Mouse (Mus musculus) heart, embryonic 10.5 days (tissue): Measurements from ENCODE around the gene St3gal6. TPM values are rescaled to one million over a fixed set of nuclear protein-coding genes. Genes with fewer than 3 reads are reported as not detected.

ENCODE experiments used
- DNase-seq: peaks from one replicate; pipeline ENCODE4 v3.0.0-alpha.2; 2017; ENCODE audit warnings: low spot score
- H3K27ac ChIP-seq: fragments of 300-500 bp; sonication (generic); 2 replicates; pipeline ENCODE4 v1.5.1; 2016; ENCODE audit warnings: mild to moderate bottlenecking
- H3K27me3 ChIP-seq: fragments of 300-500 bp; sonication (generic); 2 replicates; pipeline ENCODE4 v1.6.1; 2016; ENCODE audit warnings: mild to moderate bottlenecking; ENCODE audit not compliant: poor library complexity, insufficient read depth, severe bottlenecking
- H3K36me3 ChIP-seq: fragments of 300-500 bp; sonication (generic); 2 replicates; pipeline ENCODE4 v1.6.1; 2016; ENCODE audit warnings: mild to moderate bottlenecking, moderate library complexity
- H3K4me1 ChIP-seq: fragments of 300-500 bp; sonication (generic); 2 replicates; pipeline ENCODE4 v1.6.1; 2016; ENCODE audit warnings: mild to moderate bottlenecking
- H3K4me3 ChIP-seq: fragments of 300-500 bp; sonication (generic); 2 replicates; pipeline ENCODE4 v1.5.1; 2016; ENCODE audit warnings: mild to moderate bottlenecking, moderate library complexity
- H3K9me3 ChIP-seq: fragments of 300-500 bp; sonication (generic); 2 replicates; pipeline ENCODE4 v1.6.1; 2016; ENCODE audit warnings: mild to moderate bottlenecking, moderate library complexity
- WGBS: fragments of 180-500 bp; shearing (Covaris S2); methylation state at CpG from one replicate; pipeline ENCODE4 v1.1.7; 2016; 5-methylcytosine and 5-hydroxymethylcytosine counted together
- polyA plus RNA-seq: library from polyadenylated mRNA; unstranded; fragments of >200 nt; fragmentation: Nextera tagmentation; extraction: Ambion mirVana; gene quantifications from 2 replicates; pipeline ENCODE4 v1.2.1, GENCODE M21; 2016

The St3gal6 gene
- polyA plus RNA-seq, result 22.0 and 28.5 TPM in 2 replicates

DNA sequence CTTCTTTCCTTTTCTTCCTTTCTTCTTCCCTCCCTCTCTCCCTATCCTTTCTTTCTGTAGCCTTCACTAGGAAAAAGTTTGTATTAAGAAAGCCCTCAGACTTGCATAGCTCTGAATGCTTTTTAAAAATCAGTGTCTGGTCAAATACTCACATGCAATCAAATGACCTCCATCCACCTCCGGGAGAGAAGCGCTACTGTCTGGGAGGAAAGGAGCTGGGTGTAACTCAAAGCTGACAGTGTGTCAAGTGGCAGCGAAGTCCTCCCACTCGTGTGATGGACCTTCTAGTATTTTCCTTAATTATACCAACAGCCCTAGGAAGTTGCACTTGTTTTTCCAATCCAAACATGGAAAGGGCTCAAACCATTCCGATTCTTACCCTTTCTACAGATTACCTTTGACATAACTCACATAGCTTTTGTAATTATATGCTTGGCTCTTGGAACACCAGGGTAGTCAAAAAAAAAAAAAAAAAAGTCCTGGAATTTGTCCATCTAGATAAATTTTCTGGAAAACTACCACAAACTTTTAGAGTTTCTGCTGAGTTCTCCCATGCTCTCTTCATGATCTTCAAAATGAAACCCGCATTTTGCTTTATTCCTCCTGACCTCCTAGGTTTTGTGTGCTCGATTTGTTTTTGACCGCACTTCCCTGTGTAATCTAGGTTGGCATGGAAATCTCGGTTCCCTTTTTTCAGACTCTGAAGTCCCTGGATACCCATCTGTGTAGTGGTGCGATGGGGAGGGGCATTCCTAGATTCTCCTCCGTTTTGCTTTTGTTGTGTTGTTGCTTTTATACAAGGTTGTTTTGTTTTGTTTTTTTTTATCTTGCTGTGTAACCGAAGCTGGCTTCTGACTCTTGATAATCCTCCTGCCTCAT is at the start of gene St3gal6:
Gene St3gal6 (minus strand): TSS at position 272 of the 879 bp plus-strand sequence.
- H3K4me1 ChIP-seq, result peaks cover 11% of the 10 kb centered on the region; the same call in 1 of the 2 replicates
- H3K36me3 ChIP-seq, result no peaks in the 10 kb centered on the region
- peak within 1 kb of the TSS; percentile 93 for H3K4me3 ChIP-seq
- no peaks in the 10 kb centered on the region for H3K27me3 ChIP-seq
- peak within 1 kb of the TSS; percentile 95 for H3K27ac ChIP-seq
- H3K9me3 ChIP-seq, result no peaks in the 10 kb centered on the region
- no peak for DNase-seq
- 72% methylated on average over 12 of the region's 12 CpGs for WGBS

DNA sequence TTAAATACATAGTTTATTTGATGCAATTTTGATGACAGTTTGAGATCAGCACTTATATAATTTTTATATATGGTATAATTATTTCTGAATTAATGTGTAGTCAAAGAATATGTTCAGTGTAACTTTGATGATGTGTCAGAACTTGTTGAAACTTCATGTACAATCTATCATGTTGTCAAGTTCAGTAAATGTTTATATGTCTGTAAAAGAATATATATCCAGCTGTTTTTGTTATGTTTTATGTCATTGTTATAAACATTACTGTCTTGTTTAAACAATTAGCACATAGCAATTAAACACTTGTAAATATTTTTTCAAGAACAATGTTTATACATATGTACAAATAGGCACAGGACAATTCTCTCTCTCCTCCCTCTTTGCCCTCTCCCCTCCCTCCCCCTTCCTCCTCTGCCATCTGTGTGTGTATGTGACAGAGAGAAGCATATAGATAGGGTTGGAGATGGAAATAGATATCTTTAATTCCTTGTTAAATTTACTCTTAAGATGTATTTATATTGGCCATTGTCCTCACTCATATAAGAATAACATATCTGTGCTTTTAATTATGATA is 46.7 kb upstream of the St3gal6 start:
- no peak for DNase-seq
- H3K27me3 ChIP-seq, result no peaks in the 10 kb centered on the region
- no peaks in the 10 kb centered on the region for H3K36me3 ChIP-seq
- no peaks in the 10 kb centered on the region for H3K9me3 ChIP-seq
- no peak overlapping the region for H3K4me3 ChIP-seq
- H3K27ac ChIP-seq, result no peak overlapping the region
- H3K4me1 ChIP-seq, result no peaks in the 10 kb centered on the region

DNA sequence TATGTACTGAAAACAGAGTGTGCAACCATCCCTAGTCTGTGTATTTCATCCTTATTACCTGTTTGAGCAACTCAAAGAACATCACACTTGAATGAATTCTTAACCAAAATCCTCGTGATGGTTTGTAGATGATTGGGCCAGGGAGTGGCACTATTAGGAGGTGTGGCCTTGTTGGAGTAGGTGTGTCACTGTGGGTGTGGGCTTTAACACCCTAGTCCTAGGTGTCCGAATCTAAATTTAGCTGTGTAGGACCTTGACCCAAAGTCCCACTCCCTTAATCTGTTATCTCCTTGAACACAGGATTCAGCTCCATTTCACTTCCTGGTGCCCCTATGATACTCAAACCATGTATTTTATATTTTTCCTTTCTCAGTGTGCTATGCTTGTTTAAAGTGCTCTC is 37.2 kb upstream of the St3gal6 start:
- no peaks in the 10 kb centered on the region for H3K9me3 ChIP-seq
- no peak for DNase-seq
- no peaks in the 10 kb centered on the region for H3K27me3 ChIP-seq
- no peaks in the 10 kb centered on the region for H3K4me1 ChIP-seq
- no peak overlapping the region for H3K4me3 ChIP-seq
- no peaks in the 10 kb centered on the region for H3K36me3 ChIP-seq
- WGBS, result 72% methylated on average over 2 of the region's 2 CpGs
- no peak overlapping the region for H3K27ac ChIP-seq

DNA sequence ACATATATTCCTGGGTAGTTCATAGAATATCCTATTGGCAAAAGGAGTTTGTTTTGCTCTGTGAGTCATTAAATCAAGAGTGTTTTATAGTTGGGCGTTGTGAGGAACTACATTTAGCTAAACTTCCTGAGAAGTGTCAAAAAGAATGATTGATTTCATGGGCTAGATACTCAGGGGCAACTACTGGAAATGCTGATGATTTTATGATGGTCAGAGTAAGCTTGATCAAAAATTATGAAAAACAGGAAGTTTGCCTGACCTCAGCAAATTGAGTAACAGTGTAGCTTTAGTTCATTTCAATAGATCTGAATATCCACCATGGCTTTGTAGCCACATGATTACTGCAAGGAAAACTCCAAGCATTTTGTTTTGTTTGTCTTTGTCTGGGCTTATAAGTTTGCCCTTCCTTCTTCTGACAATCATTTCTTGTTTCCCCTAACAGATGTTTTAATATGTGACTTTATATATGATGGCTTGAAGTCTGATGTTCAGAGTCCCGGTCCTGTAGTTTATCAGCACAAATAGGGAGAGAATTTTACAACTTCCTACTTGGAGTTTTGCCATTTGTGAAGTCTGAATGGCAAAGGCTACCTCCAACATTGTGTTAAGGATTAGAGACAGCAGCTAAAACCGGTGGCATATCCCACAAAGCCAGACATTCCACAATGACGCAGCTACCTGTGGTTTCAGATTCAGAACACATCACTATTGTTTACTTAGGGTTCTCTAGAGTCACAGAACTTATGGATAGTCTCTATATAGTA is 32.2 kb upstream of the St3gal6 start:
- no peaks in the 10 kb centered on the region for H3K27me3 ChIP-seq
- H3K27ac ChIP-seq, result no peak overlapping the region
- no peak for DNase-seq
- H3K9me3 ChIP-seq, result no peaks in the 10 kb centered on the region
- 68% methylated on average over 4 of the region's 4 CpGs for WGBS
- no peaks in the 10 kb centered on the region for H3K4me1 ChIP-seq
- H3K36me3 ChIP-seq, result no peaks in the 10 kb centered on the region
- no peak overlapping the region for H3K4me3 ChIP-seq

DNA sequence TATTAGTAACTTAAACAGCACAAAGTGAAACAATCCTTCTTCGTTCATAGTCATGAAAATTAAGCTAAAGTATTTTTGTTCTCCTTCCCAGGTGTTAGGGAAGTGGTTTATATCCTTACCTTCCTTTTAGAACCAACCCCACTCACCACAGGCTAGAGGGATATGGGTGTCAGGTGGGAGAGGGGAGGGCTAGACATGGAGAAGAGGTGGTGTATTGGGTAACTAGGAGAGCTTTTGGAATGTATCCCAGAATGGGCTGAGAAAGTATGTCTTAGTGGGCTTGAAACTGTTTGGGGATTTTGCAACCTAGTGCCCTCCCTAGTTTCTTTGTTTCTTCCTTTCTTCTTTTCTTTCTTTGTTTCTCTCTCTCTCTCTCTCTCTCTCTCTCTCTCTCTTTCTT is 30.6 kb upstream of the St3gal6 start:
- Histone ChIP-seq H3K4me3 (no peak overlapping the region), H3K36me3 (no peaks in the 10 kb centered on the region), H3K4me1 (no peaks in the 10 kb centered on the region), H3K9me3 (no peaks in the 10 kb centered on the region), H3K27me3 (no peaks in the 10 kb centered on the region), H3K27ac (no peak overlapping the region)
- DNase-seq, result no peak
- 68% methylated on average over 1 of the region's 1 CpGs for WGBS

DNA sequence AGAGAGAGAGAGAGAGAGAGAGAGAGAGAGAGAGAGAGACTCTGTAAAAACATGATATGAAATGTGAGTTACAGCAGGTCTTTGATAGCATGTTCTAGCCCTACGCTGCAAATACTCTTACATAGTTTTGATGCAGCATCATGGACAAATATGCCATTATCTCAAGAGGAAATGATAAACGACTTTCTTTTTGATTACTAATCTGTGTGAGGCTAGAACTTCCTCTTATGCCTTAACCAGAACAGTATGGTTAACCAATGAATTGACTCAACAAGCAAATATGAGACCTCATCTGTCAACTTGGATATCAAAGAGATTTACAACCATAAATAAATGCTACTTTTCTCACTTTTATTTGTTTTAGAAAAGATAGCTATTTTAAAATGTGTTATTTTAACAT is 24.0 kb upstream of the St3gal6 start:
- Histone ChIP-seq H3K36me3 (no peaks in the 10 kb centered on the region), H3K27ac (no peak overlapping the region), H3K27me3 (no peaks in the 10 kb centered on the region), H3K4me3 (no peak overlapping the region), H3K4me1 (peaks cover 9% of the 10 kb centered on the region; the same call in 1 of the 2 replicates), H3K9me3 (no peaks in the 10 kb centered on the region)
- no peak for DNase-seq
- WGBS, result 50% methylated on average over 2 of the region's 2 CpGs

DNA sequence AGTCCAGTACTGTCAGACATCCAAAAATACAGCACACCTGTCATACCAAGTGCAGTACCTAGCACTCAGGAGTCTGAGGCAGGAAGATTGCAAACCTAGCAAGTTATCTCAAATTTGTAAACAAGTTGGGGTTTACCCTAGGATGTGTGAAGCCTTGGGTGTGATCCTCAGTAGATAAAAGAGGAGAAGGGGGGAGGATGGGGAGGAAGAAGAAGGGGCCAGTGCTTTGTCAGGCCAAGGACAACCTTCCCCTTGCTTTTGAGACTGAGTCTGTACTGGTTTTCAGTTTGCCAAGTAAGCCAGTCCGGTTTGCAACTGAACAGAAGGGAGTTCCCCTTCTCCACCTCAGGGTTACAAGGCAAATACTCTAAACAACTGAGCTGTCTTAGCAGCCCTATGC is 22.1 kb upstream of the St3gal6 start:
- H3K9me3 ChIP-seq, result no peaks in the 10 kb centered on the region
- H3K4me1 ChIP-seq, result peaks cover 17% of the 10 kb centered on the region; the same call in 1 of the 2 replicates
- WGBS, result 58% methylated on average over 1 of the region's 1 CpGs
- H3K36me3 ChIP-seq, result no peaks in the 10 kb centered on the region
- no peaks in the 10 kb centered on the region for H3K27me3 ChIP-seq
- H3K4me3 ChIP-seq, result no peak overlapping the region
- DNase-seq, result no peak
- no peak overlapping the region for H3K27ac ChIP-seq

DNA sequence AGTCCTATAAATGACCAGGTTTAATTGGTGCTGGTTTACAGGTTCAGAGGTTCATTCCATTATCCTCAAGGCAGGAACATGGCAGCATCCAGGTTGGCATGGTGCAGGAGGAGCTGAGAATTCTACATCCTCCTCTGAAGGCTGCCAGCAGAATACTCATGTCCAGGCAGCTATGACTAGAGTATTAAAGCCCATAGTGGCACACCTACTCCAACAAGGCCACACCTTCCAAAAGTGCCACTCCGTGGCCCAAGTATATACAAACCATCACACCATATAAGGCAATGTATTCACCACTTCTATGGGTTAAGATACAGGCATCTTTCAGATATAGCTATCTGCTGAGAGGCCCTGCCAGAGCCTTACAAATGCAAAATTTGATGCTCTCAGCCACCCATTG is 15.4 kb upstream of the St3gal6 start:
- H3K4me3 ChIP-seq, result no peak overlapping the region
- H3K36me3 ChIP-seq, result no peaks in the 10 kb centered on the region
- H3K4me1 ChIP-seq, result peaks cover 36% of the 10 kb centered on the region
- DNase-seq, result no peak
- H3K9me3 ChIP-seq, result no peaks in the 10 kb centered on the region
- H3K27ac ChIP-seq, result peak overlapping the region; percentile 64; the same call in 1 of the 2 replicates
- H3K27me3 ChIP-seq, result no peaks in the 10 kb centered on the region
- WGBS, result 73% methylated on average over 1 of the region's 1 CpGs

DNA sequence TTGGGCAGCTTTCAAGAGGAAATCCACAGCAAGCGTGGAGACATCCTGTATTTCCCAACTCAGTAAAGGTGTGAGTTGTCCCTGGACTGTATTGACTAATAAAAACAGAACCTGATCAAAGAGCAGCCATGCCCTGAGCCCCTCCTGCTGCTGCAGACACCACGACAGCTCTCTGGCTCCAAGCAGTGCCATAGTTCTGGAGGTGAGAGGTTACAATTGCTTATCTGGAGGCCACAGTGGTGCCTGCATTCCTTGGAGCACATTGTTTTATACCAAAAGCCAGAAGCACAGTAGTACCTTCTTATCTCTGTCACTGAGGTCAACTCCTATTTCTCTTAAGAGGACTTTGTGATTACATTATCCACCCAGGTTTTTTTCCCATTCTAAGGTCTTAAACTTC is 15.0 kb upstream of the St3gal6 start:
- Histone ChIP-seq H3K36me3 (no peaks in the 10 kb centered on the region), H3K4me1 (peaks cover 38% of the 10 kb centered on the region), H3K9me3 (no peaks in the 10 kb centered on the region), H3K27me3 (no peaks in the 10 kb centered on the region), H3K4me3 (no peak overlapping the region), H3K27ac (peak overlapping the region; percentile 64)
- WGBS, result 10% methylated on average over 2 of the region's 2 CpGs
- DNase-seq, result no peak

DNA sequence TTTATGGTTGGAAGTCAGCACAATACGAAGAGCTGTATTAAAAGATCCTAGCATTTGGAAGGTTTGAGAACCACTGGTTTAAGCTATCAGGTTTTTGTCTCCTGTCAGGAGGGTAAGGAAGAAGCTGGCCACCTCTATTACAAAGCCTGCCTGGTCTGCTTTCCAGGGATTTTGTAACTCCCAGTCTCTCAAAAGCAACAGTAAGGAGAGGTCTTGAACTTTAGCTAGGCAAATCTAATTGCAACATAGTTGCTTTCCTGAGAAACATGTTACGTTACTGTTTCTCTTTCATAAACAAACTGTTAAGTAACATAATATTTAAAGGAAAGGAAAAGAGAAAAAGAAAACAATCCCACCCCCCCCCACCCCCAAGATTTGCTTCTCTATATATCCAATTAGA is 12.0 kb upstream of the St3gal6 start:
- Histone ChIP-seq H3K36me3 (no peaks in the 10 kb centered on the region), H3K27ac (no peak overlapping the region), H3K27me3 (no peaks in the 10 kb centered on the region), H3K4me3 (no peak overlapping the region), H3K9me3 (no peaks in the 10 kb centered on the region), H3K4me1 (peaks cover 23% of the 10 kb centered on the region)
- no peak for DNase-seq
- 78% methylated on average over 2 of the region's 2 CpGs for WGBS

DNA sequence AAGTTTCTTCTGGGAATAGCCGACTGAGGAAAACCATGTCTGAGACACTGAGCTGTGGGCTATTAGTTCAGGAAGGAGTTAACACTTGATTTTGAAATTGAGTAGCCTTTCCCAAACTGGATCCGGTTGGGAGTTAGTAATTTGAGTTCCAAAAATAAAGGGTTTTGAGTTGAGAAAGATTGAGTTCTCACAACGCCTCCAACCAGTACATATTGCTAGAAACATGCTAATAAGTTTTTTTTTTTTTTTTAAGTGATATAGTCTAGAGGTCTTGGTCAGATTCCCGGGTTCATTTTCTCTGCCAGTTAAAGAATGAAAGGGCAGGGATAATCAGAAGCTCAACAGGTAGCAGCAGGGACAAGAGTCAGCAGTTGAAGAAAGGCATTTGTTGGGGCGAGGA is 11.2 kb upstream of the St3gal6 start:
- Histone ChIP-seq H3K27ac (no peak overlapping the region), H3K36me3 (no peaks in the 10 kb centered on the region), H3K4me3 (no peak overlapping the region), H3K9me3 (no peaks in the 10 kb centered on the region), H3K4me1 (peaks cover 23% of the 10 kb centered on the region), H3K27me3 (no peaks in the 10 kb centered on the region)
- 68% methylated on average over 5 of the region's 5 CpGs for WGBS
- DNase-seq, result no peak

DNA sequence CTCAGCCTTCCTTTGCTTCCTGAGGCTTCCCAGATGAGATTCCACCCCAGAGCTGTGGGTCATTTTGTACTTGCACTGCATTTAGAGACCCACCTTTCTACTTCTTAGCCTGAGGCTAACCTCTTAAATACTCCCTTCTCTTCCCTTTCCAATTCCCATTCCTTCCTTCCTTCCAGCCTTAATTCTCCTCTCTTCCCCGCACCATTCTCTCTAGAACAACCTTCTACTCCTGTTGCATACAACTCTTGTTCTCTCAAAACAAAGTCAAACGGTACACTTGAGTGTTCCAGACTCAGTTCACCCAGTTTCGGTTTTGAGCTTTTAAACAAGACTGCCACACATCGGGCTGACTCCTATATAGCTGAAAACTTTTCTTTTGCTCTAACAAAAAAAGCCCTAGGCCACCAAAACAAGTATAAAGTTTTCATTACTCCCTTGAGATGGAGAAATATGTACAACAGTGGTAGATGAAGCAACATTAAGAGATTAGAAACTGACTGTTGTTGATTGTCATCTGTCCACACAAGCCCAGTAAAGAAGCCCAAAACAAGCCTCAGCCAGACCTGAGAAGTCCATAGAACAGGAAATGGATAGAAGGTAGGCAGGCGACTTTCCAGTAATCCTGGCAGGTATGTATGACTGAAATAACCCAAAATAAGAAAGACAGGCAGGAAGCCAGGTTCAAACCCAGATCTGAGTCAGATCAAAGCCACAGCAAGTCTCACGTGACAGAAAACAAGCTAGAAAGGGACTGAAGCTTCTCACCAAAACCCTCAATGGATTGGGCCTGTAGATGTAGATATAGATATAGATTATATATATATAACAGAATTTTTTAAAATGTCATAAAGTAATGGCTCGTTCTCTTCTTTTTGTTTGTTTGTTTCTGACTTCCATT is 10.5 kb upstream of the St3gal6 start:
- WGBS, result 82% methylated on average over 7 of the region's 7 CpGs
- H3K4me1 ChIP-seq, result peaks cover 19% of the 10 kb centered on the region

More for the DNA sequence above, 10.5 kb upstream of the St3gal6 start:
- H3K27ac ChIP-seq, result no peak overlapping the region
- no peaks in the 10 kb centered on the region for H3K36me3 ChIP-seq
- H3K4me3 ChIP-seq, result no peak overlapping the region
- no peak for DNase-seq
- no peaks in the 10 kb centered on the region for H3K9me3 ChIP-seq
- H3K27me3 ChIP-seq, result no peaks in the 10 kb centered on the region
